Mouse (Mus musculus) stomach, embryonic 14.5 days (tissue): ENCODE measurements around the gene Dnhd1. TPM values are rescaled to one million over a fixed set of nuclear protein-coding genes. Genes with fewer than 3 reads are reported as not detected.

Experiments
- ATAC-seq: fragments of 200-750 bp; cut with Nextera tagmentation; 2 replicates; pipeline ENCODE4 v1.8.0; 2017; ENCODE audit warnings: low read depth, moderate TSS enrichment; ENCODE audit not compliant: insufficient number of reproducible peaks, insufficient read depth, low FRiP score
- H3K27ac ChIP-seq: fragments of 300-500 bp; sonication (generic); 2 replicates; pipeline ENCODE4 v1.5.1; 2014; ENCODE audit warnings: mild to moderate bottlenecking, low read length, moderate library complexity, mixed read lengths
- H3K27me3 ChIP-seq: fragments of 300-500 bp; sonication (generic); 2 replicates; pipeline ENCODE4 v1.6.1; 2014; ENCODE audit warnings: low read length, control low read depth, mixed read lengths; ENCODE audit not compliant: control insufficient read depth, insufficient read depth
- H3K36me3 ChIP-seq: fragments of 300-500 bp; sonication (generic); 2 replicates; pipeline ENCODE4 v1.6.1; 2014; ENCODE audit warnings: mild to moderate bottlenecking, control low read depth, low read length, moderate library complexity, mixed read lengths; ENCODE audit not compliant: control insufficient read depth, insufficient read depth
- H3K4me1 ChIP-seq: fragments of 300-500 bp; sonication (generic); 2 replicates; pipeline ENCODE4 v1.6.1; 2014; ENCODE audit warnings: low read length, control low read depth, mixed read lengths; ENCODE audit not compliant: control insufficient read depth, insufficient read depth
- H3K4me2 ChIP-seq: fragments of 300-500 bp; sonication (generic); replicated peaks from 2 replicates; pipeline ENCODE4 v1.6.1; 2014; ENCODE audit warnings: low read depth, low read length, control low read depth
- H3K4me3 ChIP-seq: fragments of 300-500 bp; sonication (generic); 2 replicates; pipeline ENCODE4 v1.5.1; 2014; ENCODE audit warnings: low read depth, low read length, control low read depth
- H3K9ac ChIP-seq: fragments of 300-500 bp; sonication (generic); replicated peaks from 2 replicates; pipeline ENCODE4 v1.6.1; 2014; ENCODE audit warnings: low read depth, mild to moderate bottlenecking, control low read depth, low read length, moderate library complexity, mixed read lengths
- H3K9me3 ChIP-seq: fragments of 300-500 bp; sonication (generic); 2 replicates; pipeline ENCODE4 v1.6.1; 2016; ENCODE audit warnings: low read depth, low read length, control low read depth; ENCODE audit not compliant: control insufficient read depth
- WGBS: fragments of 180-500 bp; shearing (Covaris S2); extraction: QIAGEN DNeasy Blood & Tissue Kit; methylation state at CpG from one replicate; pipeline ENCODE4 v1.1.7; 2014; 5-methylcytosine and 5-hydroxymethylcytosine counted together
- polyA plus RNA-seq: library from polyadenylated mRNA; unstranded; fragments of >200 nt; fragmentation: Nextera tagmentation; extraction: Ambion mirVana; gene quantifications from 2 replicates; pipeline ENCODE4 v1.2.1, GENCODE M21; 2014

The Dnhd1 gene
- polyA plus RNA-seq, 1 experiment from 2014 or later = 2.0 TPM

DNA sequence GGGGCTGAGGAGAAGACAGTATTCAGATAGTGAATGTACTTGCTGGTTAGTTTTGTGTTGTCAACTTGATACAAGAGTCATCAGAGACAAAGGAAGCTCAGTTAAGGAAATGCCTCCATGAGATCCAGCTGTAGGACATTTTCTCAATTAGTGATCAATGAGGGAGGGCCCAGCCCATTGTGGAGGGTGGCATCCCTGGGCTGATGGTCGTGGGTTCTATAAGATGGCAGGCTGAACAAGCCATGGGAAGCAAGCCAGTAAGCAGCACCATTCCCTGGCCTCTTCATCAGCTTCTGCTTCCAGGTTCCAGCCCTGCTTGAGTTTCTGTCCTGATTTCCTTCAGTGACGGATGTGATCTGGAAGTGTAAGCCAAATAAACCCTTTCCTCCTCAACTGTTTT lies 97.1 kb downstream of the Dnhd1 start:
- WGBS = 79% methylated on average over 2 of the region's 2 CpGs
- no peaks in the 10 kb centered on the region for H3K27me3 ChIP-seq
- H3K27ac ChIP-seq = no peak overlapping the region
- H3K4me3 ChIP-seq = no peak overlapping the region
- no peak overlapping the region for H3K4me2 ChIP-seq
- peaks cover 8% of the 10 kb centered on the region; the same call in 1 of the 2 replicates for H3K4me1 ChIP-seq
- no peak overlapping the region for H3K9ac ChIP-seq
- ATAC-seq = no peak
- no peaks in the 10 kb centered on the region for H3K9me3 ChIP-seq
- H3K36me3 ChIP-seq = peaks cover 12% of the 10 kb centered on the region

- Histone ChIP-seq H3K4me2 (peak within 1 kb of the TSS; percentile 76), H3K36me3 (peaks cover 41% of the 10 kb centered on the region), H3K4me3 (peak within 1 kb of the TSS; percentile 60), H3K27me3 (no peaks in the 10 kb centered on the region), H3K9ac (peak within 1 kb of the TSS; percentile 53), H3K27ac (peak within 1 kb of the TSS; percentile 22; the same call in 1 of the 2 replicates), H3K4me1 (peaks cover 5% of the 10 kb centered on the region; the same call in 1 of the 2 replicates), H3K9me3 (no peaks in the 10 kb centered on the region)
- peak; percentile 93 for ATAC-seq
- WGBS = 19% methylated on average over 20 of the region's 20 CpGs
These were observed 101.1 kb downstream of the Dnhd1 start, which contains the start of gene Tpp1 for GRCm38 (mm10) chr7:105751491-105752433. Gene Tpp1, minus strand, starts transcription at chr7:105752235.

GRCm38 (mm10) chr7:105752716-105753115 lies 102.1 kb downstream of the Dnhd1 start:
- H3K27me3 ChIP-seq = no peaks in the 10 kb centered on the region
- peaks cover 5% of the 10 kb centered on the region; the same call in 1 of the 2 replicates for H3K4me1 ChIP-seq
- H3K9me3 ChIP-seq = no peaks in the 10 kb centered on the region
- no peak overlapping the region for H3K9ac ChIP-seq
- H3K27ac ChIP-seq = no peak overlapping the region
- WGBS = 98% methylated on average over 2 of the region's 2 CpGs
- ATAC-seq = no peak; the same call in 1 of the 2 replicates
- H3K4me3 ChIP-seq = no peak overlapping the region
- H3K4me2 ChIP-seq = no peak overlapping the region
- peaks cover 47% of the 10 kb centered on the region for H3K36me3 ChIP-seq

DNA sequence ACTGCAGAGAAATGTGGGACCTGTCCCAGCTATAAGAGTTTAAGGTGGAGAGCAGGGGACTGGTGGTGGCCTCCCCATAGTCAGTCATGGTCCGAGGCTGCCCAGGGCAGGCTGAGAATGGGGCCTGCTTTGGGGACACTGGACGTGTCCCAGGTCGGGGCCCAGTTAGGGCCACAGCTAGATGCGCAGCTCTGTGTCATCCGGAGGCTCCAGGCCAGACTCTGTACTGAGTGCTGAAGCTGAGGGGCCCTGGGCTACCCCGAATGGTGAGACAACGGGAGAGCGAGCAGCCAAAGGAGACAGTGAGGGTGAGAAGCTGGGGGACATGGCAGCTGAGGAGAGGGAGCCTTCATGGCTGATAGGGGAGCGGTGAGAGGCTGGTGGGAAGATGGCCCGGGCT lies 102.7 kb downstream of the Dnhd1 start:
- H3K4me3 ChIP-seq = no peak overlapping the region
- H3K27me3 ChIP-seq = no peaks in the 10 kb centered on the region
- H3K9ac ChIP-seq = no peak overlapping the region
- ATAC-seq = no peak
- H3K9me3 ChIP-seq = no peaks in the 10 kb centered on the region
- no peak overlapping the region for H3K4me2 ChIP-seq
- peaks cover 5% of the 10 kb centered on the region; the same call in 1 of the 2 replicates for H3K4me1 ChIP-seq
- 94% methylated on average over 10 of the region's 10 CpGs for WGBS
- H3K36me3 ChIP-seq = peaks cover 53% of the 10 kb centered on the region
- H3K27ac ChIP-seq = no peak overlapping the region

DNA sequence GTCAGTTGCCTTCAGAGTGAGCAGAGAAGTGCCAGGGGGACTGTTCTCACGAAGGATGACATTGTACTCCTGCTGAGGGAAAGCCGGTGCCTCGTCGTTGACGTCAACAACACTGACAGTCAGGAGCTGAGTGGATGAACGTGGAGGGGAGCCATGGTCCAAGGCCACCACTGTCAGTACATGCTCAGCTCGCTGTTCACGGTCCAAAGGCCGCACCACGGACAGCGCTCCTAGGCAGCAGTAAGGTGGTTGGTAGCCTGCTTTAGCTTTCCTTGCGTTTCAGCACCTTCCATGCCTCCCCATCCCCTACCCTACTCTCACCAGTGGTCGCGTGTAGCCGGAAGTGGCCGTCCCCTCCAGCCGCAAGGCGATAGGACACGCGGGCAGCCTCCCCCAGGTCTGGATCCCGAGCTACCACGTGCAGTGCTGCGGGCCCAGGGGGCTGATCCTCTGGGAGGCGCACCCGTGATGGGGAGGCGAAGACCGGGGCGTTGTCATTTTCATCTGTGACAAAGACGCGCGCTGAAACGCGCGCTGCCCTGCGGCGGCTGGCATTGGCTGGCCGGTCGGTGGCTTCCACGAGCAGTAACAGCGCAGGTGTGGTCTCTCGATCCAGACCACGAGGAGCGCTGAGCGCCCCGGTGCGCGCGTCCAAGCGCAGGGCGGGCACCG lies 111.3 kb downstream of the Dnhd1 start:
- no peaks in the 10 kb centered on the region for H3K27me3 ChIP-seq
- 0 out of 2 replicates have a peak, but pooled peaks have one; percentile 46 for ATAC-seq
- peak overlapping the region; percentile 13 for H3K4me3 ChIP-seq
- H3K4me2 ChIP-seq = peak overlapping the region; percentile 47
- H3K36me3 ChIP-seq = peaks cover 75% of the 10 kb centered on the region
- no peaks in the 10 kb centered on the region for H3K4me1 ChIP-seq
- 36% methylated on average over 51 of the region's 51 CpGs for WGBS
- H3K9ac ChIP-seq = no peak overlapping the region
- no peaks in the 10 kb centered on the region for H3K9me3 ChIP-seq
- no peak overlapping the region for H3K27ac ChIP-seq

- peak overlapping the region; percentile 13 for H3K4me3 ChIP-seq
- 0 out of 2 replicates have a peak, but pooled peaks have one; percentile 24 for ATAC-seq
- H3K36me3 ChIP-seq = peaks cover 71% of the 10 kb centered on the region
- no peaks in the 10 kb centered on the region for H3K4me1 ChIP-seq
- peak overlapping the region; percentile 47 for H3K4me2 ChIP-seq
- H3K27me3 ChIP-seq = no peaks in the 10 kb centered on the region
- no peak overlapping the region for H3K9ac ChIP-seq
- no peak overlapping the region for H3K27ac ChIP-seq
- H3K9me3 ChIP-seq = no peaks in the 10 kb centered on the region
- 46% methylated on average over 48 of the region's 55 CpGs for WGBS
These were observed 112.1 kb downstream of the Dnhd1 start for GRCm38 (mm10) chr7:105762517-105763270.

DNA sequence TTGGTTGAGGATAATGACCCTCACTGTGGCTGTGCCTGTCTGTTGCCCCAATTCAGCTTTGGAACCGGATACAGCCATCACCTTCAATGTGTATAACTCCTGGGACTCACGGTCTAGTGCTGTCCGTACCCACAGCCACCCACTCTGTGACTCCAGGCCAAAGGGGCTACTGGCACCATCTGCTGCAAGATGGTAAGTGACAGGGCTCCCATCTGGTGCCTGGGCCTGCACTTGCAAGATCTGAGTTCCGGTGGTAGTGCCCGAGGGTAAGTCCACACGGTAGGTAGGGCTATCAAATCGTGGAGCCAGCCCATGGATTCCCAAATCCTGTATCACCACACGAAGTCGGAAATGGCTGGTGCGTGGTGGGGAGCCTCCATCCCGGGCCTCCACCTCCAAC lies 113.7 kb downstream of the Dnhd1 start:
- Histone ChIP-seq H3K4me2 (no peak overlapping the region), H3K36me3 (peaks cover 58% of the 10 kb centered on the region), H3K27ac (no peak overlapping the region), H3K9me3 (no peaks in the 10 kb centered on the region), H3K27me3 (no peaks in the 10 kb centered on the region), H3K4me1 (no peaks in the 10 kb centered on the region), H3K9ac (no peak overlapping the region), H3K4me3 (no peak overlapping the region)
- no peak for ATAC-seq
- 92% methylated on average over 11 of the region's 11 CpGs for WGBS

DNA sequence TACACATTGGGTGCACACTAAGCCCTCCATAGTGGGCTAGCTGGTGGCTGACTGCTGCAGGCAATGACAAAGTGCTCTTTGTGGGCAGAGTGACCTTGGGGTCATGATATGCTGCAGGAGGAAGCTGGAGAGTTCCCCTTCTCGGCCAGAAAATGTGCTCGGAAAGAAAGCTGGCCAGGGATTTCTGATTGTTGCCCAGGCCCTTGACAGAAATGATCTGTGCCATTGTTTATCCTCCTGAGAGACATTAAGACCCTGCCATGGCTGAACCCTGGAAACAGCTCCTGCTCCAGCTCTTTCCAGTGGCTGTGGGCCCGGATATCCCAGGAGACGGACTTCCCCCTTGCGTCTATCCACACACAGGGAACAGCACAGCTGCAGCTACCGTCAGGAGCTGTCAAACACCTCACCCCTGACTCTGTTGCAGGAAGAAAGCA lies 117.1 kb downstream of the Dnhd1 start:
- ATAC-seq = no peak
- H3K27me3 ChIP-seq = no peaks in the 10 kb centered on the region
- no peak overlapping the region; the same call in 1 of the 2 replicates for H3K4me2 ChIP-seq
- H3K4me1 ChIP-seq = no peaks in the 10 kb centered on the region
- no peak overlapping the region for H3K27ac ChIP-seq
- peaks cover 63% of the 10 kb centered on the region for H3K36me3 ChIP-seq
- H3K4me3 ChIP-seq = no peak overlapping the region
- WGBS = 11% methylated on average over 6 of the region's 6 CpGs
- no peaks in the 10 kb centered on the region for H3K9me3 ChIP-seq
- no peak overlapping the region for H3K9ac ChIP-seq
